Mouse (Mus musculus) stomach, embryonic 14.5 days (tissue): ENCODE results near the gene Espl1. TPM values are rescaled to one million over a fixed set of nuclear protein-coding genes. Genes with fewer than 3 reads are reported as not detected.
A peak's percentile ranks its signal among the peaks of the same experiment; 100 is the strongest.

ENCODE experiments used
- ATAC-seq: fragments of 200-750 bp; cut with Nextera tagmentation; 2 replicates; pipeline ENCODE4 v1.8.0; 2017; ENCODE audit warnings: low read depth, moderate TSS enrichment; ENCODE audit not compliant: insufficient number of reproducible peaks, insufficient read depth, low FRiP score
- H3K27ac ChIP-seq: fragments of 300-500 bp; sonication (generic); 2 replicates; pipeline ENCODE4 v1.5.1; 2014; ENCODE audit warnings: mild to moderate bottlenecking, low read length, moderate library complexity, mixed read lengths
- H3K27me3 ChIP-seq: fragments of 300-500 bp; sonication (generic); 2 replicates; pipeline ENCODE4 v1.6.1; 2014; ENCODE audit warnings: low read length, control low read depth, mixed read lengths; ENCODE audit not compliant: control insufficient read depth, insufficient read depth
- H3K36me3 ChIP-seq: fragments of 300-500 bp; sonication (generic); 2 replicates; pipeline ENCODE4 v1.6.1; 2014; ENCODE audit warnings: mild to moderate bottlenecking, control low read depth, low read length, moderate library complexity, mixed read lengths; ENCODE audit not compliant: control insufficient read depth, insufficient read depth
- H3K4me1 ChIP-seq: fragments of 300-500 bp; sonication (generic); 2 replicates; pipeline ENCODE4 v1.6.1; 2014; ENCODE audit warnings: low read length, control low read depth, mixed read lengths; ENCODE audit not compliant: control insufficient read depth, insufficient read depth
- H3K4me2 ChIP-seq: fragments of 300-500 bp; sonication (generic); replicated peaks from 2 replicates; pipeline ENCODE4 v1.6.1; 2014; ENCODE audit warnings: low read depth, low read length, control low read depth
- H3K4me3 ChIP-seq: fragments of 300-500 bp; sonication (generic); 2 replicates; pipeline ENCODE4 v1.5.1; 2014; ENCODE audit warnings: low read depth, low read length, control low read depth
- H3K9ac ChIP-seq: fragments of 300-500 bp; sonication (generic); replicated peaks from 2 replicates; pipeline ENCODE4 v1.6.1; 2014; ENCODE audit warnings: low read depth, mild to moderate bottlenecking, control low read depth, low read length, moderate library complexity, mixed read lengths
- H3K9me3 ChIP-seq: fragments of 300-500 bp; sonication (generic); 2 replicates; pipeline ENCODE4 v1.6.1; 2016; ENCODE audit warnings: low read depth, low read length, control low read depth; ENCODE audit not compliant: control insufficient read depth
- WGBS: fragments of 180-500 bp; shearing (Covaris S2); extraction: QIAGEN DNeasy Blood & Tissue Kit; methylation state at CpG from one replicate; pipeline ENCODE4 v1.1.7; 2014; 5-methylcytosine and 5-hydroxymethylcytosine counted together
- polyA plus RNA-seq: library from polyadenylated mRNA; unstranded; fragments of >200 nt; fragmentation: Nextera tagmentation; extraction: Ambion mirVana; gene quantifications from 2 replicates; pipeline ENCODE4 v1.2.1, GENCODE M21; 2014

Gene Espl1
- polyA plus RNA-seq, 1 experiment from 2014 or later, result 25.4 TPM

- Histone ChIP-seq H3K27me3 (no peaks in the 10 kb centered on the region), H3K36me3 (peaks cover 51% of the 10 kb centered on the region), H3K4me3 (no peak overlapping the region), H3K4me2 (no peak overlapping the region), H3K4me1 (no peaks in the 10 kb centered on the region; the same call in 1 of the 2 replicates), H3K27ac (peak overlapping the region; percentile 49; the same call in 1 of the 2 replicates), H3K9ac (no peak overlapping the region), H3K9me3 (no peaks in the 10 kb centered on the region)
- WGBS, result 42% methylated on average over 10 of the region's 10 CpGs
- peak; percentile 56; the same call in 1 of the 2 replicates for ATAC-seq
Observed at GRCm38 (mm10) chr15:102310074-102310845, 14.2 kb downstream of the Espl1 start.

GRCm38 (mm10) chr15:102311489-102311888 lies 15.4 kb downstream of the Espl1 start:
- no peak overlapping the region for H3K4me3 ChIP-seq
- peaks cover 52% of the 10 kb centered on the region for H3K36me3 ChIP-seq
- H3K4me2 ChIP-seq, result no peak overlapping the region
- no peak overlapping the region for H3K27ac ChIP-seq
- no peak overlapping the region for H3K9ac ChIP-seq
- no peaks in the 10 kb centered on the region for H3K27me3 ChIP-seq
- H3K4me1 ChIP-seq, result no peaks in the 10 kb centered on the region; the same call in 1 of the 2 replicates
- ATAC-seq, result no peak
- no peaks in the 10 kb centered on the region for H3K9me3 ChIP-seq

- no peak overlapping the region for H3K4me2 ChIP-seq
- H3K4me3 ChIP-seq, result no peak overlapping the region
- 87% methylated on average over 8 of the region's 8 CpGs for WGBS
- no peak overlapping the region for H3K27ac ChIP-seq
- H3K9me3 ChIP-seq, result no peaks in the 10 kb centered on the region
- peaks cover 53% of the 10 kb centered on the region for H3K36me3 ChIP-seq
- H3K9ac ChIP-seq, result no peak overlapping the region
- no peak for ATAC-seq
- H3K4me1 ChIP-seq, result no peaks in the 10 kb centered on the region
- H3K27me3 ChIP-seq, result no peaks in the 10 kb centered on the region
Observed at GRCm38 (mm10) chr15:102315292-102315691, 19.2 kb downstream of the Espl1 start.

- WGBS, result 84% methylated on average over 6 of the region's 6 CpGs
- H3K9me3 ChIP-seq, result no peaks in the 10 kb centered on the region
- no peaks in the 10 kb centered on the region for H3K27me3 ChIP-seq
- peaks cover 61% of the 10 kb centered on the region for H3K36me3 ChIP-seq
- no peaks in the 10 kb centered on the region for H3K4me1 ChIP-seq
- no peak overlapping the region for H3K4me3 ChIP-seq
- H3K4me2 ChIP-seq, result no peak overlapping the region
- H3K9ac ChIP-seq, result no peak overlapping the region
- ATAC-seq, result no peak
- H3K27ac ChIP-seq, result no peak overlapping the region
Observed at GRCm38 (mm10) chr15:102316263-102316662, 20.2 kb downstream of the Espl1 start.

GRCm38 (mm10) chr15:102324654-102325473 lies 28.8 kb downstream of the Espl1 start:
- H3K4me1 ChIP-seq, result peaks cover 5% of the 10 kb centered on the region
- no peak overlapping the region for H3K9ac ChIP-seq
- H3K4me2 ChIP-seq, result no peak overlapping the region
- no peaks in the 10 kb centered on the region for H3K27me3 ChIP-seq
- H3K36me3 ChIP-seq, result peaks cover 41% of the 10 kb centered on the region
- no peak overlapping the region; the same call in 1 of the 2 replicates for H3K4me3 ChIP-seq
- H3K27ac ChIP-seq, result no peak overlapping the region
- H3K9me3 ChIP-seq, result no peaks in the 10 kb centered on the region
- no peak for ATAC-seq
- 77% methylated on average over 12 of the region's 12 CpGs for WGBS

- peaks cover 34% of the 10 kb centered on the region for H3K36me3 ChIP-seq
- ATAC-seq, result peak; percentile 88
- peaks cover 5% of the 10 kb centered on the region for H3K4me1 ChIP-seq
- peak within 1 kb of the TSS; percentile 10; the same call in 1 of the 2 replicates for H3K27ac ChIP-seq
- peak within 1 kb of the TSS; percentile 68 for H3K4me3 ChIP-seq
- H3K4me2 ChIP-seq, result peak within 1 kb of the TSS; percentile 84
- under 1% methylated on average over 40 of the region's 40 CpGs for WGBS
- no peaks in the 10 kb centered on the region for H3K9me3 ChIP-seq
- H3K27me3 ChIP-seq, result no peaks in the 10 kb centered on the region
- peak within 1 kb of the TSS; percentile 61 for H3K9ac ChIP-seq
Observed at GRCm38 (mm10) chr15:102326022-102326576, 30.0 kb downstream of the Espl1 start, which contains the start of gene Pfdn5. Pfdn5 (plus strand) TSS chr15:102326116.

- Histone ChIP-seq H3K9me3 (no peaks in the 10 kb centered on the region), H3K4me3 (peak overlapping the region; percentile 68), H3K9ac (peak overlapping the region; percentile 61), H3K4me2 (peak overlapping the region; percentile 84), H3K27ac (no peak overlapping the region), H3K4me1 (peaks cover 5% of the 10 kb centered on the region), H3K27me3 (no peaks in the 10 kb centered on the region), H3K36me3 (peaks cover 31% of the 10 kb centered on the region)
- 62% methylated on average over 8 of the region's 8 CpGs for WGBS
- ATAC-seq, result no peak
Observed at GRCm38 (mm10) chr15:102326892-102327291, 30.8 kb downstream of the Espl1 start.

- H3K9ac ChIP-seq, result peak within 1 kb of the TSS; percentile 67
- peaks cover 31% of the 10 kb centered on the region for H3K36me3 ChIP-seq
- peak within 1 kb of the TSS; percentile 77 for H3K4me3 ChIP-seq
- peak within 1 kb of the TSS; percentile 92 for H3K4me2 ChIP-seq
- peaks cover 19% of the 10 kb centered on the region for H3K4me1 ChIP-seq
- peak within 1 kb of the TSS; percentile 82 for H3K27ac ChIP-seq
- no peaks in the 10 kb centered on the region for H3K9me3 ChIP-seq
- WGBS, result under 1% methylated on average over 30 of the region's 30 CpGs
- no peaks in the 10 kb centered on the region for H3K27me3 ChIP-seq
- ATAC-seq, result peak; percentile 92
Observed at GRCm38 (mm10) chr15:102331610-102332015, 35.5 kb downstream of the Espl1 start, which contains the start of gene Myg1. Myg1 (plus strand) TSS chr15:102331709.
